Mouse (Mus musculus): ENCODE results near the gene Thpo.

DNA sequence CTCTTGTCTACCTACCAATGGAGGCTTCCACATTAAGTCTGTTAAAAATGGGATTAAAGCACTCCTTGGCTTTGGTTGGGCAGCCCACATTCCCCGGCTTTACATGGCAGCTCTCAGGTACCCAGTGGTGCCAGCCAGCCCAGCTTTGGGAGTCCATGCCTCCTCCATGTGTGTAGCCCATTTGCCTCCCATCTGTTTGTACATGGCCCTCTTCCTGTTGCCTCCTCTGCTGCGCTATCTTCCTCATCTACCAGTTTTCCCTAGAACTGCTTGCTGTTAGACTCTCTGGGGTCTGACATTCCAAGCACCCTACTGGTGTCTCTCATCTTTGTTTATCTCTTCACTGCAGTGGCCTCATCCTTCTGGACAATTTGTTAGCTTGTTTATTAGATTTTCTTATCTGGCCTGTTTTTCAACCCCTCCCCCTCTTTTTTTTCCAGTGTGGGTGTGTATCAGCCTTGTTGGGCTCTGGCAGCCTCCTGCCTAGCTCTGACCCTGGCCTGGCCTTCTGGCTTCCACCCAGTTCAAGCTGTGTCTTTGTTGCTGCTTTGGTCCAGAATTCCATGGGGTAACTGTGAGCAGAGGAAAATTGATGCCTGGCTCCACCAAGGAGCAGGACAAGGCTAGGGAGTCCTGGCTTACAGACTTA is 27.8 kb downstream of the Thpo start:
- TF ChIP-seq CTCF (IDR thresholded peaks at IDR 0.05; ENCODE audit: insufficient read depth, low read length) (no peak), POLR2A (IDR thresholded peaks at IDR 0.05; ENCODE audit: borderline replicate concordance, extremely low read depth, low read depth, low read length) (no peak)
